Mouse (Mus musculus) heart, postnatal 10 days (tissue): ENCODE data around the gene Hoxc4. TPM values are rescaled to one million over a fixed set of nuclear protein-coding genes. Genes with fewer than 3 reads are reported as not detected.

Experiments
- DNase-seq, 2 experiments: peaks; one replicate each; pipeline ENCODE4 v3.0.0; 2021
- intact Hi-C: fragments of 180-260 bp; cut with DNase I; formaldehyde crosslinking; loops from one replicate; pipeline ENCODE4 v1.15.1; 2025
- total RNA-seq, 2 experiments: library from RNA; stranded (reverse); gene quantifications; 2 replicates each; pipeline ENCODE4 v1.2.3; 2021

Gene Hoxc4
- under 1 TPM in 1 of 2 experiments, not detected in 1; 0.24 TPM for total RNA-seq

GRCm38 (mm10) chr15:103018636-103019035, at the start of gene Hoxc4:
Hoxc4 (plus strand) TSS chr15:103018934.
- intact Hi-C loops: no loop called here
- DNase-seq: no peak

GRCm38 (mm10) chr15:102969296-102969695, 49.4 kb upstream of the Hoxc4 start:
- intact Hi-C loops: no loop called here
- no peak for DNase-seq

- intact Hi-C loops: loop anchor here (2.0 kb wide), 1 partner anchor 210 kb away; no protein-coding TSS in a partner anchor
- no peak for DNase-seq
These were observed 48.0 kb upstream of the Hoxc4 start for GRCm38 (mm10) chr15:102970740-102971139.

GRCm38 (mm10) chr15:102972254-102972653, 46.5 kb upstream of the Hoxc4 start:
- intact Hi-C loops: no loop called here

GRCm38 (mm10) chr15:102972753-102973152, 46.0 kb upstream of the Hoxc4 start:
- DNase-seq: no peak
- intact Hi-C loops: no loop called here

More at GRCm38 (mm10) chr15:102972254-102972653, 46.5 kb upstream of the Hoxc4 start:
- no peak for DNase-seq

GRCm38 (mm10) chr15:102975034-102975433, 43.7 kb upstream of the Hoxc4 start:
- DNase-seq: no peak
- intact Hi-C loops: no loop called here

GRCm38 (mm10) chr15:102975688-102976111, 43.0 kb upstream of the Hoxc4 start:
- no peak for DNase-seq
- intact Hi-C loops: no loop called here

GRCm38 (mm10) chr15:102976171-102976570, 42.6 kb upstream of the Hoxc4 start, which contains the start of gene Hoxc9:
Hoxc9 (plus strand) TSS chr15:102976439.
- intact Hi-C loops: no loop called here

GRCm38 (mm10) chr15:102976631-102977422, 41.9 kb upstream of the Hoxc4 start:
- intact Hi-C loops: no loop called here
- no peak for DNase-seq

More at GRCm38 (mm10) chr15:102976171-102976570, 42.6 kb upstream of the Hoxc4 start, which contains the start of gene Hoxc9:
- no peak for DNase-seq

GRCm38 (mm10) chr15:102977423-102977974, 41.2 kb upstream of the Hoxc4 start:
- no peak for DNase-seq
- intact Hi-C loops: no loop called here

GRCm38 (mm10) chr15:102978615-102979515, 39.9 kb upstream of the Hoxc4 start:
- intact Hi-C loops: no loop called here

GRCm38 (mm10) chr15:102979936-102980335, 38.8 kb upstream of the Hoxc4 start:
- DNase-seq: no peak
- intact Hi-C loops: loop anchor here (10.0 kb wide), 1 partner anchor 335 kb away; the partner anchor contains the start of gene Gpr84

More at GRCm38 (mm10) chr15:102978615-102979515, 39.9 kb upstream of the Hoxc4 start:
- no peak for DNase-seq

- intact Hi-C loops: loop anchor here (10.0 kb wide), 1 partner anchor 334 kb away; the partner anchor contains the start of gene Gpr84
- no peak for DNase-seq
These were observed 38.4 kb upstream of the Hoxc4 start for GRCm38 (mm10) chr15:102980352-102980751.

- intact Hi-C loops: loop anchor here (10.0 kb wide), 1 partner anchor 334 kb away; the partner anchor contains the start of gene Gpr84
These were observed 37.8 kb upstream of the Hoxc4 start for GRCm38 (mm10) chr15:102980912-102981311.

GRCm38 (mm10) chr15:102981379-102982288, 37.1 kb upstream of the Hoxc4 start:
- intact Hi-C loops: loop anchor here (10.0 kb wide), 1 partner anchor 333 kb away; the partner anchor contains the start of gene Gpr84
- no peak for DNase-seq

More at GRCm38 (mm10) chr15:102980912-102981311, 37.8 kb upstream of the Hoxc4 start:
- no peak for DNase-seq

GRCm38 (mm10) chr15:102983716-102984115, 35.0 kb upstream of the Hoxc4 start:
- DNase-seq: no peak
- intact Hi-C loops: loop anchor here (10.0 kb wide), 1 partner anchor 331 kb away; the partner anchor contains the start of gene Gpr84

- intact Hi-C loops: loop anchor here (10.0 kb wide), 1 partner anchor 330 kb away; the partner anchor contains the start of gene Gpr84
- DNase-seq: no peak
These were observed 34.2 kb upstream of the Hoxc4 start for GRCm38 (mm10) chr15:102984521-102984920.

- intact Hi-C loops: loop anchor here (10.0 kb wide), 1 partner anchor 330 kb away; the partner anchor contains the start of gene Gpr84
- no peak for DNase-seq
These were observed 33.8 kb upstream of the Hoxc4 start for GRCm38 (mm10) chr15:102984925-102985324.
